Mouse (Mus musculus): ENCODE data around the gene Fam181b. TPM values are rescaled to one million over a fixed set of nuclear protein-coding genes. Genes with fewer than 3 reads are reported as not detected.
A peak's percentile ranks its signal among the peaks of the same experiment; 100 is the strongest.

Fam181b gene
- polyA plus RNA-seq, 1 experiment from 2014 or later, result 0.09 TPM

GRCm38 (mm10) chr7:93067464-93068015, 12.1 kb upstream of the Fam181b start:
- no peak overlapping the region for H3K4me2 ChIP-seq (ENCODE audit: low read depth, low read length)
- WGBS (ENCODE audit: insufficient replicate concordance), result 61% methylated on average over 7 of the region's 7 CpGs
- no peaks in the 10 kb centered on the region for H3K4me1 ChIP-seq (ENCODE audit: control insufficient read depth, low read depth, low read length)
- no peak overlapping the region for H3K9ac ChIP-seq (ENCODE audit: low read depth, low read length)
- no peak overlapping the region for H3K27ac ChIP-seq (ENCODE audit: low read length)
- no peaks in the 10 kb centered on the region for H3K27me3 ChIP-seq (ENCODE audit: control insufficient read depth, insufficient read depth, low read depth, low read length)
- H3K36me3 ChIP-seq (ENCODE audit: control insufficient read depth, insufficient read depth), result no peaks in the 10 kb centered on the region
- H3K4me3 ChIP-seq (ENCODE audit: low read depth, low read length), result no peak overlapping the region
- H3K9me3 ChIP-seq (replicated peaks; ENCODE audit: control insufficient read depth, low read length), result no peaks in the 10 kb centered on the region
- no peak for ATAC-seq (ENCODE audit: low read depth)

- no peaks in the 10 kb centered on the region for H3K9me3 ChIP-seq (replicated peaks; ENCODE audit: control insufficient read depth, low read length)
- H3K4me2 ChIP-seq (ENCODE audit: low read depth, low read length), result no peak overlapping the region
- no peaks in the 10 kb centered on the region for H3K36me3 ChIP-seq (ENCODE audit: control insufficient read depth, insufficient read depth)
- no peak overlapping the region for H3K4me3 ChIP-seq (ENCODE audit: low read depth, low read length)
- ATAC-seq (ENCODE audit: low read depth), result no peak
- peaks cover 31% of the 10 kb centered on the region for H3K27me3 ChIP-seq (ENCODE audit: control insufficient read depth, insufficient read depth, low read depth, low read length)
- WGBS (ENCODE audit: insufficient replicate concordance), result 24% methylated on average over 6 of the region's 6 CpGs
- no peaks in the 10 kb centered on the region for H3K4me1 ChIP-seq (ENCODE audit: control insufficient read depth, low read depth, low read length)
- H3K9ac ChIP-seq (ENCODE audit: low read depth, low read length), result no peak overlapping the region
- no peak overlapping the region for H3K27ac ChIP-seq (ENCODE audit: low read length)
Observed at GRCm38 (mm10) chr7:93076435-93076960, 3.2 kb upstream of the Fam181b start.

GRCm38 (mm10) chr7:93079420-93079784, 263 bp upstream of the Fam181b start:
- Histone ChIP-seq H3K27ac (ENCODE audit: low read length) (no peak overlapping the region), H3K36me3 (ENCODE audit: control insufficient read depth, insufficient read depth) (no peaks in the 10 kb centered on the region), H3K27me3 (ENCODE audit: control insufficient read depth, insufficient read depth, low read depth, low read length) (peaks cover 35% of the 10 kb centered on the region), H3K4me1 (ENCODE audit: control insufficient read depth, low read depth, low read length) (no peaks in the 10 kb centered on the region), H3K4me2 (ENCODE audit: low read depth, low read length) (peak overlapping the region; percentile 59), H3K9ac (ENCODE audit: low read depth, low read length) (no peak overlapping the region), H3K9me3 (replicated peaks; ENCODE audit: control insufficient read depth, low read length) (no peaks in the 10 kb centered on the region), H3K4me3 (ENCODE audit: low read depth, low read length) (peak overlapping the region; percentile 48)
- ATAC-seq (ENCODE audit: low read depth), result no peak
- WGBS (ENCODE audit: insufficient replicate concordance), result 22% methylated on average over 7 of the region's 7 CpGs

GRCm38 (mm10) chr7:93080731-93081430, 1.2 kb downstream of the Fam181b start:
- Histone ChIP-seq H3K36me3 (ENCODE audit: control insufficient read depth, insufficient read depth) (no peaks in the 10 kb centered on the region), H3K4me1 (ENCODE audit: control insufficient read depth, low read depth, low read length) (no peaks in the 10 kb centered on the region), H3K4me2 (ENCODE audit: low read depth, low read length) (peak overlapping the region; percentile 59), H3K9ac (ENCODE audit: low read depth, low read length) (no peak overlapping the region), H3K27ac (ENCODE audit: low read length) (no peak overlapping the region), H3K27me3 (ENCODE audit: control insufficient read depth, insufficient read depth, low read depth, low read length) (peaks cover 35% of the 10 kb centered on the region), H3K9me3 (replicated peaks; ENCODE audit: control insufficient read depth, low read length) (no peaks in the 10 kb centered on the region), H3K4me3 (ENCODE audit: low read depth, low read length) (peak overlapping the region; percentile 48)
- ATAC-seq (ENCODE audit: low read depth), result no peak
- WGBS (ENCODE audit: insufficient replicate concordance), result under 1% methylated on average over 45 of the region's 45 CpGs

- H3K36me3 ChIP-seq (ENCODE audit: control insufficient read depth, insufficient read depth), result no peaks in the 10 kb centered on the region
- WGBS (ENCODE audit: insufficient replicate concordance), result 17% methylated on average over 11 of the region's 11 CpGs
- peak; percentile 50; the same call in 1 of the 2 replicates for ATAC-seq (ENCODE audit: low read depth)
- H3K9ac ChIP-seq (ENCODE audit: low read depth, low read length), result no peak overlapping the region
- H3K27me3 ChIP-seq (ENCODE audit: control insufficient read depth, insufficient read depth, low read depth, low read length), result no peaks in the 10 kb centered on the region
- H3K9me3 ChIP-seq (replicated peaks; ENCODE audit: control insufficient read depth, low read length), result no peaks in the 10 kb centered on the region
- H3K27ac ChIP-seq (ENCODE audit: low read length), result no peak overlapping the region
- H3K4me2 ChIP-seq (ENCODE audit: low read depth, low read length), result no peak overlapping the region
- H3K4me3 ChIP-seq (ENCODE audit: low read depth, low read length), result no peak overlapping the region
- H3K4me1 ChIP-seq (ENCODE audit: control insufficient read depth, low read depth, low read length), result no peaks in the 10 kb centered on the region
Observed at GRCm38 (mm10) chr7:93093371-93094058, 13.8 kb downstream of the Fam181b start.

GRCm38 (mm10) chr7:93095511-93095910, 15.8 kb downstream of the Fam181b start:
- H3K36me3 ChIP-seq (ENCODE audit: control insufficient read depth, insufficient read depth), result no peaks in the 10 kb centered on the region
- H3K9me3 ChIP-seq (replicated peaks; ENCODE audit: control insufficient read depth, low read length), result no peaks in the 10 kb centered on the region
- H3K4me1 ChIP-seq (ENCODE audit: control insufficient read depth, low read depth, low read length), result no peaks in the 10 kb centered on the region
- H3K4me2 ChIP-seq (ENCODE audit: low read depth, low read length), result no peak overlapping the region
- no peak overlapping the region for H3K27ac ChIP-seq (ENCODE audit: low read length)
- 9% methylated on average over 8 of the region's 8 CpGs for WGBS (ENCODE audit: insufficient replicate concordance)
- H3K9ac ChIP-seq (ENCODE audit: low read depth, low read length), result no peak overlapping the region
- no peak for ATAC-seq (ENCODE audit: low read depth)
- no peak overlapping the region for H3K4me3 ChIP-seq (ENCODE audit: low read depth, low read length)
- H3K27me3 ChIP-seq (ENCODE audit: control insufficient read depth, insufficient read depth, low read depth, low read length), result no peaks in the 10 kb centered on the region

GRCm38 (mm10) chr7:93104776-93105340, 25.2 kb downstream of the Fam181b start:
- Histone ChIP-seq H3K4me2 (ENCODE audit: low read depth, low read length) (no peak overlapping the region), H3K27ac (ENCODE audit: low read length) (no peak overlapping the region), H3K4me1 (ENCODE audit: control insufficient read depth, low read depth, low read length) (no peaks in the 10 kb centered on the region), H3K4me3 (ENCODE audit: low read depth, low read length) (no peak overlapping the region), H3K9me3 (replicated peaks; ENCODE audit: control insufficient read depth, low read length) (no peaks in the 10 kb centered on the region), H3K27me3 (ENCODE audit: control insufficient read depth, insufficient read depth, low read depth, low read length) (no peaks in the 10 kb centered on the region), H3K36me3 (ENCODE audit: control insufficient read depth, insufficient read depth) (no peaks in the 10 kb centered on the region), H3K9ac (ENCODE audit: low read depth, low read length) (no peak overlapping the region)
- 61% methylated on average over 2 of the region's 2 CpGs for WGBS (ENCODE audit: insufficient replicate concordance)
- ATAC-seq (ENCODE audit: low read depth), result no peak

- Histone ChIP-seq H3K36me3 (ENCODE audit: control insufficient read depth, insufficient read depth) (no peaks in the 10 kb centered on the region), H3K9me3 (replicated peaks; ENCODE audit: control insufficient read depth, low read length) (no peaks in the 10 kb centered on the region), H3K27me3 (ENCODE audit: control insufficient read depth, insufficient read depth, low read depth, low read length) (no peaks in the 10 kb centered on the region), H3K27ac (ENCODE audit: low read length) (no peak overlapping the region), H3K4me2 (ENCODE audit: low read depth, low read length) (no peak overlapping the region), H3K4me3 (ENCODE audit: low read depth, low read length) (no peak overlapping the region), H3K9ac (ENCODE audit: low read depth, low read length) (no peak overlapping the region), H3K4me1 (ENCODE audit: control insufficient read depth, low read depth, low read length) (no peaks in the 10 kb centered on the region)
- ATAC-seq (ENCODE audit: low read depth), result no peak
- 45% methylated on average over 2 of the region's 2 CpGs for WGBS (ENCODE audit: insufficient replicate concordance)
Observed at GRCm38 (mm10) chr7:93110370-93110965, 30.8 kb downstream of the Fam181b start.
